Mouse (Mus musculus) central nervous system, embryonic 11.5 days (tissue): ENCODE results near the gene Ccdc54. TPM values are rescaled to one million over a fixed set of nuclear protein-coding genes. Genes with fewer than 3 reads are reported as not detected.

Experiments
- polyA plus RNA-seq: library from polyadenylated mRNA; depleted of rRNA; stranded (reverse); fragments of >200 nt; gene quantifications from 2 replicates; pipeline ENCODE4 v1.2.3, GENCODE M21; 2012; rRNA removed

The Ccdc54 gene
- polyA plus RNA-seq, result not detected in 2 replicates

DNA sequence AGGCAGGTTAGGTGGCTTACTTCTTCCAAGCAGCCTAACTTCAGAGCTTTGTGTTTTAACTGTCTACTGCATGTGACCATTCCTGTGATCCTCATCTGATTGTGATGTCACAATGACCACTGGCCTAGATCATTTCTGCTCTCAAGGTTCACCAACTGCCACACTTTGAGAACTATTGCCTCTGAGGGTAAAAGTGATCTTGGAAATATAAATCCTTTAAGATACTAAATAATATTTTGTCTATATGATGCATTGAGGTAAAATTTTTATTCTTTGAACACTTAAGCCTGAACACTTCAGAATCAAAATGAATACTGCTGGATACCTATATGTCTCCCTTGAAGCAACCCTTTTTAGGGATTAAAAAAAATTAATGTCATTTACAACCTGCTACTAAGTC, at the start of gene Ccdc54:
Gene Ccdc54 (minus strand): TSS at position 101 of the 400 bp plus-strand sequence.

Other genes with a start within 250 kb of the Ccdc54 start
- gene Bbx, start 158.8 kb downstream of the Ccdc54 start, polyA plus RNA-seq, result 9.9 and 14.9 TPM in 2 replicates